Mouse (Mus musculus): ENCODE data around the gene Rasl12. TPM values are rescaled to one million over a fixed set of nuclear protein-coding genes. Genes with fewer than 3 reads are reported as not detected.

Gene Rasl12
- polyA plus RNA-seq, 1 experiment from 2014 or later, result 7.9 TPM

DNA sequence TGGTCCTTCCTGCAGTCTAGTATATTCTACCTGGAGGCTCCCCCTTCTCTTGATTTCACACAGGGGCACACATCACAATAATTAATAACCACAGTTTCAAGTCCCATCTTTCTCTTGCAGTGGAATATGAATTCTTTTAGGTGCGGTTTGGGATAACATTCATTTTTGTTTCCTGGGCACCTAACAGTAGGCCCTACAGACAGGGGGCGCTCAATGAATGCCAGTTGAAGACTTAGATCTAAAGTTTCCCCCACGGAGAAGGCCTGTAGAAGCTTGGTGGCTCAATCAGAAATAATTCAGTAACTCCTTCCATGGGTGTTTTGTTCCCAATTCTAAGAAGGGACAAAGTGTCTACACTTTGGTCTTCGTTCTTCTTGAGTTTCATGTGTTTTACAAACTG is 25.9 kb upstream of the Rasl12 start:
- peaks cover 37% of the 10 kb centered on the region for H3K36me3 ChIP-seq (replicated peaks; ENCODE audit: control insufficient read depth, insufficient read depth)
- no peaks in the 10 kb centered on the region for H3K4me1 ChIP-seq (replicated peaks; ENCODE audit: control insufficient read depth, insufficient read depth, low read length)
- DNase-seq (ENCODE audit: low spot score), result no peak
- H3K27ac ChIP-seq, result no peak overlapping the region
- WGBS, result 76% methylated on average over 4 of the region's 4 CpGs
- H3K27me3 ChIP-seq (ENCODE audit: control insufficient read depth, insufficient read depth, low read length), result no peaks in the 10 kb centered on the region
- no peak overlapping the region for H3K4me2 ChIP-seq (replicated peaks)
- no peak overlapping the region for H3K9ac ChIP-seq
- H3K4me3 ChIP-seq (replicated peaks; ENCODE audit: low read length), result no peak overlapping the region
- H3K9me3 ChIP-seq (ENCODE audit: control insufficient read depth, low read length), result no peaks in the 10 kb centered on the region
- no peak for ATAC-seq (ENCODE audit: low FRiP score)

DNA sequence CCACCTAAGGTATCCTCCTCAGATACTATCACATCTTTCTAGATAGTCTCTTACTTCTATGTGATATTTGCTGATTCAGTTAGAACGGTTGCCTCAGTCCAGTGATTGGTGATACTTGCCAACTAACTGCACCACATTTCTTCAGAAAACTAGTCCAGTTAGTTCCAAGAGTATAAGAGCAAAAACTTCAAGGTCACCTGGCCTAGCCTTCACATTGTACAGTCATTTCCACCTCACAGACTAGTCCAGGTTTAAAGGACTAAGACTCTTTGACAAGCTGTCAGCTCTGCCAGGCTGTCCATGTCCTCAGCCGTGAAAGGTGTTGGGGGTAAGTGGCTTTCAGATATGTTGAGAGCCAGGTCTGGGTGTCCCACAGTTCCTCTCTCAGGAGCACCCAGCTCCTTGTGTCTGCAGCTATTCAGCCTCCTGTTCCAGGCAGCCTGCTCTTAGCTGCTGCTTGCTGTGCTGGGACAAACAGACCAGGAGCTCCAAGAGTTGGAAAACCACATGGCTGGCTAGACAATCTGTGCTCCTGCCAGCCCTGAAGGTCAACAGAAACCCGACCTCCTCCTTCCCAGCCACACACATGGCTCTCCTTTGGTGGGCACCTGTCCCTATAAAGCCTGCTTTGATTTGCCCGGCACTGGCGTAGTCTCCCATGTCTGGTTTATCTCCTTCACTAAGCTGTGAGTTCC is 23.7 kb upstream of the Rasl12 start:
- Histone ChIP-seq H3K27ac (no peak overlapping the region), H3K4me1 (replicated peaks; ENCODE audit: control insufficient read depth, insufficient read depth, low read length) (no peaks in the 10 kb centered on the region)
- ATAC-seq (ENCODE audit: low FRiP score), result no peak

DNA sequence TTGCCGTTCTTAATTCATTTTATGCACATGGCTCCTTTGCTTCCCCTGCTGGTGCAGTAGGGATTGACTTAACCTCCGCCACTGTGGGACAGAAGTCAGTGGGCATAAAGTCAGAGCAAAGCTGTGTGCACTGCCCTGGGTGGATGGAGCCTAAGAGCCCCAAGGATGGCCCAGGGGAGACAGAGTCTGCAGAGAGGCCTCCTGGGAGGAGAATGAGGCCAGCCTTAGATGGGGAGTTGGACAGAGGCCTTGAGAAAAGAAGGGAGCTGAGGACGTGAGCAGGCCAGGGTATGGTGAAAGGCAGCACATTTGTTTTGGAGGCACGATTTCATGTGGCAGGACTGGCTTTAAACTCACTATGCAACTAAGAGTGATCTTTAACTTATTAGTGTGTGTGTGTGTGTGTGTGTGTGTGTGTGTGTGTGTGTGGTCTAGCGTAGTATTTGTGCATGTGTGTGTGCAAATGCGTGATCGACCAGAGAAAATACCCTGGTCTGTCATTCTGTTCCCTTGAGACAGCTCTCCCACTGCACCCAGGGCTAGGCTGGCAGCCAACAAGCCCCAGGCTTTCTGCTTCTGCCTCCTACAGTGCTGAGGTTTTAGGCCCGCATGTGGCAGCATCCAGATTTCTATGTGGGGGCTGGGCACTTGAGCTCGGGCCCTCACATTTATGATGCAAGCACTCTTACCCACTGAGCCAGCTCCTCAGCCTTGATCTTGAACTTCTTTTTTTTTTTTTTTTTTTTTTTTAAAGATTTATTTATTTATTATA is 23.0 kb upstream of the Rasl12 start:
- no peaks in the 10 kb centered on the region for H3K9me3 ChIP-seq (ENCODE audit: control insufficient read depth, low read length)
- H3K4me3 ChIP-seq (replicated peaks; ENCODE audit: low read length), result no peak overlapping the region
- no peaks in the 10 kb centered on the region for H3K4me1 ChIP-seq (replicated peaks; ENCODE audit: control insufficient read depth, insufficient read depth, low read length)
- no peak overlapping the region for H3K4me2 ChIP-seq (replicated peaks)
- DNase-seq (ENCODE audit: low spot score), result no peak
- WGBS, result 80% methylated on average over 9 of the region's 9 CpGs
- peaks cover 39% of the 10 kb centered on the region for H3K36me3 ChIP-seq (replicated peaks; ENCODE audit: control insufficient read depth, insufficient read depth)
- H3K27ac ChIP-seq, result no peak overlapping the region
- no peaks in the 10 kb centered on the region for H3K27me3 ChIP-seq (ENCODE audit: control insufficient read depth, insufficient read depth, low read length)
- ATAC-seq (ENCODE audit: low FRiP score), result no peak
- H3K9ac ChIP-seq, result no peak overlapping the region

More for the DNA sequence above, 23.7 kb upstream of the Rasl12 start:
- WGBS, result 87% methylated on average over 5 of the region's 5 CpGs
- H3K27me3 ChIP-seq (ENCODE audit: control insufficient read depth, insufficient read depth, low read length), result no peaks in the 10 kb centered on the region
- peaks cover 39% of the 10 kb centered on the region for H3K36me3 ChIP-seq (replicated peaks; ENCODE audit: control insufficient read depth, insufficient read depth)
- no peak overlapping the region for H3K4me2 ChIP-seq (replicated peaks)
- no peaks in the 10 kb centered on the region for H3K9me3 ChIP-seq (ENCODE audit: control insufficient read depth, low read length)
- H3K9ac ChIP-seq, result no peak overlapping the region
- no peak for DNase-seq (ENCODE audit: low spot score)
- H3K4me3 ChIP-seq (replicated peaks; ENCODE audit: low read length), result no peak overlapping the region

DNA sequence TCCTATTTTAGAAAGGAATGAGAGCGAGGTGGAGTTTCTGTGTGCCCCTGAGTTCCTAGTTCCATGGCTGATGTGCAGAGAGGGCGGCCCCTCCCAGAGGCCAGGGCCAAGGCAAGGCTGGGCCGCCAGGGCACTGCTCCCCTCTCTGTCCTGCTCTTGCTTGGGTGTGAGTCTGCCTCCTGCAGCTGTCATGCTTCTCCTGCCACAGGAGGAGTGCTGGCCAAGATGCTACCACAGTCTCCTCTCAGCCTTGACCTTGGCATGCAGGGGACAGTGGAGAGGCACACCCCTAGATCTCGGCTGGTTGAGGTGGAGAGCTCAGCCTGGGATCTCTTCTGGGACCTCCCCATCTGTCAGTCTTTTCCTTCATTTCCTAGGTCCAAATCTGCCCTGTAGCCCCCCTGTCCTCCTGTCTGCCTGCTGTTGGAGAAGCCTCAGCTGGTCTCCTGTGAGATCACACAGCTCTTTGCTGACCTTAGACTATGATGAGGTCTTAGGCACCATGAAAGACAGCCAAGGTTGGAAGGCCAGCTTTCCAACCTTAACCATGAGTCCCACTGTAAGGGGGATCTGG is 17.2 kb upstream of the Rasl12 start:
- Histone ChIP-seq H3K27ac (no peak overlapping the region), H3K4me1 (replicated peaks; ENCODE audit: control insufficient read depth, insufficient read depth, low read length) (no peaks in the 10 kb centered on the region)
- 70% methylated on average over 4 of the region's 4 CpGs for WGBS

DNA sequence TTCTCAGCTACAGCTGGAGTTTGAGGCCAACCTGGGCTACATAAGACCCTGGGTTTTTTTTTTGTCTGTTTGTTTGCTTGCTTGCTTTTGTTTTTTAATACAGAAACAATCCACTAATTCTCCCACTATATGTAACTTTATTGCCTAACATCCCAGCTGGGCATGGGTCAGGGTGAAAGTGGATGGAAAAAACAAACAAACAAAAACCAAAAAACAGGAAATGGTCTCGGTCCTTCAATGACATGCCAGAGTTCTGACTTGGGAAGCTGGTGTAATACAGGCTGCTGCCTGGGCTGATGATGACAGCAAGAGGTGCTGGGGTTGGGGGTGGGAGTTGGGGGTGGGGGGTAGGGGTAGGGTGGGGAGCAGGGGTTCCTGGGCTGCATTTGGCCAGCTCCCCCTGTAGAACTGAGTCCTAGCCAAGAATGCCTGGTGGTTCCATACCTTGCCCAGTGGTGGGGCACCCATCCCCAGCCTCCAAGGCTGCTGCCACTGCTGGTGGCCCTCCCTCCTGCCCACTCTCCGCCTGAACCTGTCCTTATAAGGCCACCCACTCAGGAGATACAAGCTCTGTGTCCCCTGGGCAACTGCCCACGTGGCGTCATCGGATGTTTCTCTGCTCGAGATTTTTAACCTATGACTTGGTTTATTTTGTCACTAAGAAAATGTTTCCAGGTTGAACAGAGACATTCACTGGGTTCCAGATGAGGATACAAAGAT is 16.1 kb upstream of the Rasl12 start:
- Histone ChIP-seq H3K4me3 (replicated peaks; ENCODE audit: low read length) (no peak overlapping the region), H3K36me3 (replicated peaks; ENCODE audit: control insufficient read depth, insufficient read depth) (0 out of 2 replicates have a peak, but pooled peaks cover 9% of the 10 kb centered on the region), H3K4me1 (replicated peaks; ENCODE audit: control insufficient read depth, insufficient read depth, low read length) (no peaks in the 10 kb centered on the region), H3K27me3 (ENCODE audit: control insufficient read depth, insufficient read depth, low read length) (no peaks in the 10 kb centered on the region), H3K27ac (no peak overlapping the region), H3K4me2 (replicated peaks) (no peak overlapping the region), H3K9me3 (ENCODE audit: control insufficient read depth, low read length) (no peaks in the 10 kb centered on the region), H3K9ac (no peak overlapping the region)
- 83% methylated on average over 6 of the region's 6 CpGs for WGBS
- DNase-seq (ENCODE audit: low spot score), result no peak
- ATAC-seq (ENCODE audit: low FRiP score), result no peak

More for the DNA sequence above, 17.2 kb upstream of the Rasl12 start:
- peaks cover 14% of the 10 kb centered on the region; the same call in 1 of the 2 replicates for H3K36me3 ChIP-seq (replicated peaks; ENCODE audit: control insufficient read depth, insufficient read depth)
- H3K9ac ChIP-seq, result no peak overlapping the region
- DNase-seq (ENCODE audit: low spot score) (no peak), ATAC-seq (ENCODE audit: low FRiP score) (no peak)
- H3K9me3 ChIP-seq (ENCODE audit: control insufficient read depth, low read length), result no peaks in the 10 kb centered on the region
- no peak overlapping the region for H3K4me3 ChIP-seq (replicated peaks; ENCODE audit: low read length)
- H3K4me2 ChIP-seq (replicated peaks), result no peak overlapping the region
- no peaks in the 10 kb centered on the region for H3K27me3 ChIP-seq (ENCODE audit: control insufficient read depth, insufficient read depth, low read length)

DNA sequence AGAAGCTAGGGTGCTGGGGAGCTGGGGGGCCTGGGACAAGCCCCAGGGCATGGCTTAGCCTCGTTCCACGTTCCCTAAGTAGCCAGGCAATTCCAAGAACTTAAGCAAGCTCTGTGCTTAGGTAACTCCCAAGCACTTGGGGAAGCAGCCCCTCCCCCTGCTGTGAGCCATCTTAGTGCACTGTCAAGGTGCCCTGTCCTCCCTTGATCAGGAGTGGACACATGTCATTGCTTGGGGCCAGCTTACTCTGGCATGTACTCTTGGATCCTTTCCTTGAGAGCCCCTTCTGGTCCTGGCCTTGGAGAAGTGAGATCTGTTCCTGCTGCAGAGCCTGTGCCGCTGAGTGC is 15.6 kb upstream of the Rasl12 start:
- ATAC-seq (ENCODE audit: low FRiP score) (no peak), DNase-seq (ENCODE audit: low spot score) (no peak)
- Histone ChIP-seq H3K9ac (no peak overlapping the region), H3K4me2 (replicated peaks) (no peak overlapping the region), H3K4me3 (replicated peaks; ENCODE audit: low read length) (no peak overlapping the region), H3K4me1 (replicated peaks; ENCODE audit: control insufficient read depth, insufficient read depth, low read length) (no peaks in the 10 kb centered on the region), H3K36me3 (replicated peaks; ENCODE audit: control insufficient read depth, insufficient read depth) (0 out of 2 replicates have a peak, but pooled peaks cover 6% of the 10 kb centered on the region), H3K27me3 (ENCODE audit: control insufficient read depth, insufficient read depth, low read length) (no peaks in the 10 kb centered on the region), H3K27ac (no peak overlapping the region), H3K9me3 (ENCODE audit: control insufficient read depth, low read length) (no peaks in the 10 kb centered on the region)
- WGBS, result 68% methylated on average over 3 of the region's 3 CpGs

DNA sequence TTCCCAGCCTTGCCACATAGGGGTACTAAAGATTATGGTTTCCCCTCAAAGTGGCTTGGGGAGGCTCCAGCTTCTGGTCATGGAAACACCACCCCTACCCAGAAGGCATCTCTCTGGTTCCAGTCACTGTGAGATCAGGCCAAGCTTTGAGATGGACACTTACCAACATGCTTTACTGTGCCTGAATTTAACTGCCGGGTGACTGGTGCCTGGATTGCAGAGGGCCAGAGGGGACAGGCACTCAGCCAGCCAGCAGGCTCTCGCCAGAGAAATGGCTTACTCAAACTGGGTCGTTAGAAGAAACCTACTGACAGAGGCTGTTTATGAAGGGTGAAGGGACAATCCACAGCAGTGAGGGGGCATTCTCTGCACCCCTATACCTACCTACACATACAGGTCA is 14.0 kb upstream of the Rasl12 start:
- DNase-seq (ENCODE audit: low spot score), result no peak
- Histone ChIP-seq H3K9ac (no peak overlapping the region), H3K36me3 (replicated peaks; ENCODE audit: control insufficient read depth, insufficient read depth) (no peaks in the 10 kb centered on the region), H3K4me3 (replicated peaks; ENCODE audit: low read length) (no peak overlapping the region), H3K9me3 (ENCODE audit: control insufficient read depth, low read length) (no peaks in the 10 kb centered on the region), H3K4me1 (replicated peaks; ENCODE audit: control insufficient read depth, insufficient read depth, low read length) (no peaks in the 10 kb centered on the region), H3K27ac (no peak overlapping the region), H3K4me2 (replicated peaks) (no peak overlapping the region), H3K27me3 (ENCODE audit: control insufficient read depth, insufficient read depth, low read length) (no peaks in the 10 kb centered on the region; the same call in 1 of the 2 replicates)
- ATAC-seq (ENCODE audit: low FRiP score), result no peak
- 60% methylated on average over 3 of the region's 3 CpGs for WGBS

DNA sequence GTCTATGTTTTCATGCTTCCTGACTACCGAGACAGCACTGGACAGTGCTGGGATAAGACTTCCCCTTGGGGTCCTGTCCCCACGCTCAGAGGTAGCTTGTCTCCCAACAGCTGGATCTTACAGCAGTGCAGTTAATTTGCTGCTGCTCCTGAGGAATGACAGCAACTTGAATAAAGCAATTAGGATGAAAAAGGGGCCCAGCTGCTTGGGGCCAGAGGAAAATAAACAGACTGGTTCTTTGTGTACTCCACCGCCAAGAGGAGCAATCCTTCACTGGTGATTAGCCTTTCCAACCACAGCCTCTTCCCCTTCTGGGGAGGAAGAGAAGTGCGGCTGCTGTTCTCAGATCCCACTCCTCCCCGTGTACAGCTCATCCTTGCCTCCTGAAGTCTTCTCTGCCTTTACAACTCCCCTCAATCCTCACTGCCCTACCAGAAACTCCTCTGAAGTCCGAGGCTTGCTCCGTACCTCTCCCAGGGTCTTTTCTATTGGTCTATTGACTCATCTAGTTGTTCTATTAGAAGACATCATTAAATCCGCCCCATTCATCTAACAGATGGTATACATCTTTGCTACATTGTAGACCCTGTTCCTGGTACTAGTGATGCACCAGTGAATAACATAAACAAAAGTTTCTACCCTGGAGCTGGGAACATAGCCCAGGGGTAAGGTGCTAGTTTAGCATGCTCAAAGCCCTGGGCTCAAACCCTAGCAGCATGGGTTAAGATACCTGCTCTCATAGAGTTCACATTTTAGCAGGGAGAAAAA is 11.7 kb upstream of the Rasl12 start:
- Histone ChIP-seq H3K4me2 (replicated peaks) (no peak overlapping the region), H3K4me3 (replicated peaks; ENCODE audit: low read length) (no peak overlapping the region), H3K9ac (no peak overlapping the region), H3K4me1 (replicated peaks; ENCODE audit: control insufficient read depth, insufficient read depth, low read length) (0 out of 2 replicates have a peak, but pooled peaks cover 3% of the 10 kb centered on the region), H3K27ac (no peak overlapping the region), H3K27me3 (ENCODE audit: control insufficient read depth, insufficient read depth, low read length) (peaks cover 19% of the 10 kb centered on the region), H3K9me3 (ENCODE audit: control insufficient read depth, low read length) (no peaks in the 10 kb centered on the region), H3K36me3 (replicated peaks; ENCODE audit: control insufficient read depth, insufficient read depth) (no peaks in the 10 kb centered on the region)
- 36% methylated on average over 8 of the region's 8 CpGs for WGBS
- ATAC-seq (ENCODE audit: low FRiP score), result no peak
- no peak for DNase-seq (ENCODE audit: low spot score)
